In genomic region chrX:140489174-140489573, GRCm38 (mm10) we compare ENCODE assay signal across 26 mouse cellular contexts.
"Had no signal": no experiment of that assay in that cellular context is flagged by ENCODE, and none has a peak within 500 bp of the region (broad histone marks: within the 10 kb centered on the region; RNA-seq: fewer than 3 reads in every experiment).

No protein-coding gene starts in this region.

- H3K27me3 ChIP-seq: heart, embryonic 15.5 days; intestine, embryonic 15.5 days; liver, embryonic 13.5 days; liver, embryonic 15.5 days had no signal

- H3K4me2 ChIP-seq: heart, embryonic 11.5 days; heart, embryonic 13.5 days; heart, embryonic 15.5 days; hindbrain, embryonic 12.5 days; hindbrain, embryonic 14.5 days; intestine, embryonic 15.5 days; limb, embryonic 12.5 days; liver, embryonic 11.5 days; liver, embryonic 13.5 days; liver, embryonic 15.5 days had no signal

- H3K36me3 ChIP-seq: heart, embryonic 13.5 days; heart, embryonic 15.5 days; hindbrain, embryonic 10.5 days; hindbrain, embryonic 12.5 days; intestine, embryonic 15.5 days; limb, embryonic 10.5 days; limb, embryonic 12.5 days; liver, embryonic 13.5 days; liver, embryonic 15.5 days had no signal

- DNase-seq: gastrocnemius, postnatal 14 days; gastrocnemius, postnatal 36 days; heart, adult 18-20 months; heart, postnatal 4 days; kidney, adult 18-20 months; kidney, adult 8-10 months; kidney, postnatal 10 days; kidney, postnatal 25 days; kidney, postnatal 4 days; liver, embryonic 13.5 days had no signal

- H3K4me3 ChIP-seq: heart, embryonic 13.5 days; heart, embryonic 15.5 days; hindbrain, embryonic 10.5 days; hindbrain, embryonic 12.5 days; intestine, embryonic 15.5 days; layer of hippocampus, adult 2 months; left cerebral cortex, adult 2 months; limb, embryonic 10.5 days; limb, embryonic 12.5 days; liver, embryonic 13.5 days; liver, embryonic 15.5 days had no signal

- ATAC-seq: hindbrain, embryonic 16.5 days; inflammation-experienced regulatory T-cells, adult 6 months; intestine, embryonic 15.5 days; intestine, postnatal 0 days had no signal
